Mouse (Mus musculus): Measurements from ENCODE around the gene Gm17304.

Gm17304 gene

DNA sequence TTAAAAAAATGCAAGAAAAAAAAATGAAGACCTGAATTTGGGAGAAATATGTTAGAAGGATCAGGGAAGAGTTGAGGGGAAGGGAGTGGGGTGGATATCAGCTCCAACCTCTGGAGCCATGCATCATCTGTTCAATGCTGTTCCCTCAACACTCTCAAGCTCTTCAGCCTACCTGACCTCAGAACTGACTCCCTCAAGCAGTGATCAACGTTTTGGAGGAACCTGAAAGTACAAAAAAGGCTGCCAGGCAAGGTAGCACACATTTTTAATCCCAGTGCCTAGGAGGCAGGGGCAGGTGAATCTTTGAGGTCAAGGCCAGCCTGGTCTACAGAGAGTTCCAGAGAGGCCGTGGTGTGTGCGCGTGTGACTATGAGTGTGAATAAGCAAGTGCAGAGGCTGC is at the start of gene Gm17304:
Gm17304 (plus strand) TSS at position 301 of the 400 bp plus-strand sequence.
- no peak for DNase-seq (ENCODE audit: low read depth, low spot score)

DNA sequence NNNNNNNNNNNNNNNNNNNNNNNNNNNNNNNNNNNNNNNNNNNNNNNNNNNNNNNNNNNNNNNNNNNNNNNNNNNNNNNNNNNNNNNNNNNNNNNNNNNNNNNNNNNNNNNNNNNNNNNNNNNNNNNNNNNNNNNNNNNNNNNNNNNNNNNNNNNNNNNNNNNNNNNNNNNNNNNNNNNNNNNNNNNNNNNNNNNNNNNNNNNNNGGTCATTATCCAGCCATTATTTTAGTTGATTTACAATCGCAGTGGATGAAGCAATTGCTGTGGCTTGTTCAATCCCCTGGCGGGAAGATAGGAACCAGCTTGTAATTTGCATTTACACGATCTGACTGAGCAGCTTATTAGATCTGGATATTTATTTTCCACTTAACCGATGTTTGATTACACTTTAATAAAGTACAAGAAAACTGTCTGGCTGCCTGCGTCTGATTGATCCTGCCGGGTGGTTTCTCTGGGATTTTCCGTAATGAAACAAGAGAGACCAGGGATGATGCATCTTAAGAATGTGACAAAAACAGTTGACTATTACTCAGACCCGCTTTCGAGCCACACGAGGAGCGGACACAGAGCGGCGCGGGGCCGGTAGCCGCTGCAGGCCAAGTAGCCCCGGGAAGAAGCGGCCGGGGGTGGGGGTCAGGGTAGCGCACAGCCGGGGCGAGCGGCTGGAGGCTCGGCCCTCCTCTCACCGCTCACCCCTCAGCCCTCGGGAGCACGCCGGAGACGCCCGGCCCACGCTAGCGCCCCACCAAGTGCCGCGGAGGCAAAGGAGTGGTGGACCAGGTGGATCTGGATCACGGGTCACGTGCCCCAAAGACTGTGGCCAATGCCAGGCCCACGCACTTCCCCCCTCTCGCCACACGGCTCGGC is 48.0 kb upstream of the Gm17304 start:
- DNase-seq (ENCODE audit: low read depth, low spot score): peak; percentile 30

DNA sequence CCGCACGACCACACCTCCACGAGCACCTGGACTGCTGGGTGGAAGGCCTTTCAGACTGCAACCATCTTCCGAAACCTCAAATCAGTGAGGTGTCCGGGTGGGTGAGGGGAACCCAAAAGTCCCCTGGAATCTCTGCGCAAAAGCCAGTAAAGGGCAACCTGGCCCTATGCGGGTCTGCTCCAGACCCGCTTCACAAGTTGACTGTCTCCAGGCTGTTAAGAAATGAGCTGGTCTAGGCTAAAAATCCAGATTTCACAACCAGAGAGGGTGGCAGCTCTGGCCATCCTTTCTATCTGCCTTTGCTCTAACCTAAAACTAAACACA is 47.4 kb upstream of the Gm17304 start:
- DNase-seq (ENCODE audit: low read depth, low spot score): no peak

DNA sequence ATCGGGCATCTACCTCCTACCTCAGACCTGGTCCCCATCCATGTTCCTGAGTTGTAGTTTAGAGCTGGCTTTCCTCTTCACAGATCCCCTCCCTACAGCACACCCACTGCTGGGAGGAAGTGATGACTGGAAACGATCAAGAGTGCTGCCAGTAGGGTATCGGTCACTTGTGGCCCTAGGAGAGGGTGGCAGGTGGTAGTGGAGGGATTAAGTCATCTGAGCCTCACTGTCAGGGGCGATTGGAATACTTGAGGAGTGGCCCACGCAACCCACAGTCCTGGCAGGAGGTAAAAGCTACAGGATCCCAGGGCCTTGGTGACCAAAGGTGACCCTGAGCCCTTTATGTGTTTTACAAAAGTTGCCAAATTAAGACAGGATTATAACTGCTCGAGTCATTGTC is 42.9 kb upstream of the Gm17304 start:
- no peak for DNase-seq (ENCODE audit: low read depth, low spot score)

DNA sequence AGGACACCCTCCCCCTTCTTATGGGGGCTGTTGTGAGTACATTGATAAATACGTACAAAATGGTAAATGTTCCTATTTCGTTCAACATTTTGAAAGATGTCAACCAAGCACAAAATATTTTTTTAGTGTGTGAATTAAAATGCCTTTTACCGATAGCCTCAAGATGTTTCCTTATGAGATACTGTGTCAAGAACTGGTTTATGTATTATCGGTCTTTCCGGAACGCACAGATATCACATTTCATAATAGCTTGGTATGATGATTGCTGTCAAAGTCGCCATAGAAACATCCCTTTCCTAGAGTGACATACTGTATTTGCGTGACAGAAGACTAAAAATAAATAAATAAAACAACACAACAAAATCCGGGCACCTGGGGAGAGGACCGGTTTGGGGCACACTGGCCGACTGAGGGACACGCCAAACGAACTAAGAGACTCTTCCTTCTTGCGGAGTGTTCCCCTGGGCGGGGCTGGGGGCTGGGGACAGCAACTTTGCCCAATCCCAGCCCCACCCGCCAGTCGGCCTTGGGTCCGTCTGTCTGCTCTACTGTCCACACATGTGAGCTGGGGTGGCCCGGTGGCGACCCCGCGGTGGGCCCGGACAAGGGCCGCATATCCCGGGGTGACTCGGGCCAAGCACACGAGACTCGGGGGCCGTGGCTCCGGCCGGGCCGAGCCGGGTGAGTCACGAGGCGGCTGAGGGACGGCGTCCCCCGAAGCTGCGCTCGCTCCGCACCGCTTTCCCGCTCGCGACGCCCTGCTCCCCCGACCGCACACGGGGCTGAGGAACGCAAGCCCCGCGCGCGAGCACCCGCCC is 34.9 kb upstream of the Gm17304 start:
- DNase-seq (ENCODE audit: low read depth, low spot score): peak; percentile 14

DNA sequence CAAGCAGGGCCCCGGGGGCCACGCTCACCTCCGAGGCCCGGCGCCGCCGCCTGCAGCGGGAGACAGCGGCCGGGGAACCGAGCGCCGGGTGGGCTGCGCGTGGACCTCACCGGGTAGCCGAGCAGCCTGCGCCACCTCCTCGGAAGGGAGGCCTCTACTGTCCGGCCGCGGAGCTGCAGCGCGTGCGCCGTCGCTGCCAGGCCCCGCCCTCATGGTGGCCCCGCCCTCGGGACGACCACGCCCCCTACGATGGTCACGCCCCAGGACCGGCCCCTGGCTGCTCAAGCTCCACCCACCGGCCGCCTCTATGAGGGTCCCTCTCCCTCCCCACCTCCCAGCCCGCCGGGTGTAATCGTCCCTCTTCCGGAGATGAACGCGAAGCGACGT is 34.3 kb upstream of the Gm17304 start:
- peak; percentile 84 for DNase-seq (ENCODE audit: low read depth, low spot score)

DNA sequence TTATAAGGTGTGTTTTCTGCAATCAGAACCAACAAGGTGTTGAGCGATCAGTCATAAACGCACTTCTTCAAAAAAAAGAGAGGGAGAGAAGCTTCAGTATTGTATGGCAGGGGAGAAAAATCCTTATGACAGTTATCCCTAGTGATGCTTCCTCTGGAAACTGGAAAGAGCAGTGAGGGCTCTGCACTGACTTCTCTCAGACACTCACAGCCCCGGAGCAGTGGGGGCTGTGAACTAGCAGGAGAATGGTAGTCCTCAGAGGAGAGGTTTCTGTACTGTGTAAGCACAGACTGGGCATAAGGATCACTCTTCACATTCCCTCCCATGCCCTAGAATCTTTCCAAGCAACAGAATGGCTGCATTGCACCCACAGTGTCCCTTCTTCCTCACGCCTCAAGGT is 33.8 kb upstream of the Gm17304 start:
- DNase-seq (ENCODE audit: low read depth, low spot score): no peak

DNA sequence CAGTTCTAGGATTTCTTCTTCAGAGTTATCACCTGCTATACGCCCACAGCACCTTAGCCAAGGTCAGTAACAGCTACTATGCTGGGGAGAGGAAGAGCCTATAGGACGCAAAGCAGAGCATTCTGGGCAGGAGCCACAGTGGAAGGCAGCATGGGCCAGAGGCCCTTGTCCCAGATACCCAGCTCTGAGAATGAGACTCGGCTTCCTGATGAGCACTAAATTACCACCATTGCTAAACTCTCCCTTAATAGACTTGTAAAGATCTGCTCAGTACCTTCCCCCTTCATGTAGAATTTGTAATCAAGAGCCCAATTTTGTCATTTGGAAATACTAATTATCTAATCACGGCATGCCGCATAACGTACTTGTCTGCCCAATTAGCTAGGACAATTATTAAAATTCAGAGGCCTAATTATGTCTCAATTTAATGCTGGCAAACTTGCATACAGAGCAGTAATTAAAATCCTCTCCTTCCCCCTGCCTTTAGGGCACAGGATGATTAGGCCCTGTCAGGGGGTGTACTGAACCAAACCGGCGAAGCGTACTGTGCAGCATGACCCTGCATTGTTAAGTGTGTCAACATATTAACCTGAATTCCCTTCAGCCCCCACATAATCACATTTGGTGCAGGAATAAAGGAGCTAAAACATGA is 31.5 kb upstream of the Gm17304 start:
- no peak for DNase-seq (ENCODE audit: low read depth, low spot score)

DNA sequence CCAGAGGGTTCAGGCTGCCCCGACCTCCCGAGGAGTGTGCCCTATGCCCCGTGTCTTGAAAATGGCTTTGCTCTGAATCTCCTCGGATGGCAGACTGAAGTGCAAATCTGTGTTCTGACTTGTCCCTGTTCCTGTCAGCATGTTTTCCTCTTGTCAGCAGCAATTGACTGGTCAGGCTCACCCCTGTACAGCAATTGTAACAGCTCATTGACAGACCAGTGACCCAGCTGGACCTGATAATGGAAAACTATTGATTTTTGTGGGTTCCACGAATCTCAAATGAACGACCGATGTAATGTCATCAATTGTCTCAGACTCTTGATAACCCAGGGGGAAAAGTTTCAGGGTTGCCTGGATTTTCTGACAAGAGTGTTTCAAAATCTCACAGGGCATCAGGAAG is 28.0 kb upstream of the Gm17304 start:
- DNase-seq (ENCODE audit: low read depth, low spot score): no peak

DNA sequence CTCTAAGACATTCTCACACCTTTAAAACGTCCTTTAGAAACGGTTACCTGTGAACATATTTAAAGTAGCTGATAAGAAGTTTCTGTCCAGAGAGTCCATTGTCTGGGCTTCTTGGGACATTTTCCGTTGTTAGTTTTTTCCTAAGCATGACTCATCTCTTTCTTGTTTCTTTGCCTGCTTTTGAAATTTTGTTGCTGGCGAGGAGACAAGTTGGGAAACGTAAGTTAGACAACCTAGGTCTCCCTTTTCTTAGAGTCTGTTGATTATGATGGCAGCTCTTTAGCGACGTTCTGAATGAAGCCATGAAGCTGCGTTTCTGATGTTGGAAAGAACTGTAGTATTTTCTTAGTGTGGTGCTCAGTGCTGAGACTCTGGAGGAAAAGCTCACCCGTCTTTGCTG is 19.9 kb upstream of the Gm17304 start:
- no peak for DNase-seq (ENCODE audit: low read depth, low spot score)

DNA sequence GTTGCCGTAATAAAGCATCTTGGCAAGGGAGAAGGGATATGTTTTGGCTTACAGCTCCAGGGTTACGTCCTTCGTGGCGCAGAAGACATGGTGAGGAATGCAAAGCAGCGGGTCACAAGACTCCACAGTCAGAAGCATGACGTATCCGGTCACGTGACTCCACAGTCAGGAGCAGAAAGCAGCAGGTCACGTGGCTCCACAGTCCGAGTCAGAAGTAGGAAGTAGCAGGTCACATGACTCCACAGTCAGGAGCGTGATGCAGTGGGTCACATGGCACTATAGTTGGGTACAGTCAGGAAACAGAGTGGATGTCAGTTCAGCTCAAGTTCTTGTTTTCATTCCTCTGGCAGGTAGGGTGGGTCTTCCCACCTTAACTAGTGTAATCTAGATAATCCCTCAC is 19.2 kb upstream of the Gm17304 start:
- DNase-seq (ENCODE audit: low read depth, low spot score): peak; percentile 62

DNA sequence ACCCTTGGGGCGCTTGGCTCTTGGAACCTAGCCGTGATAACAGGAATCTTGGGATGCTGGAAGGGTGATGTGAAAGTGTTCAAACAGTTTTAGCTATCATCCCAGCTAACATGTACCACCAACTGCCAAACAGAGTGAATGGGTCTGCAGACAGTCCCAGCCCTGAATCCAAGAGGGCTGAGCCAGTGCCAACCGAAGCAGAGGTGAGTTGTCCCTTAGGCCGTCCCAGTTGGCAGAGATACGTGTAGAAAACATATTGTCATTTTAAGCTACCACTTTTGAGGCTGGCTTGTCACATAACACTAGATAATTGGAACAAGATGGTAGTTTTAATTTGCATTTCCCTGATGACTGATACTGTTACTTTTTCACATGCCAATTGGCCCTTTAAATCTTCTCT is 18.2 kb upstream of the Gm17304 start:
- no peak for DNase-seq (ENCODE audit: low read depth, low spot score)

DNA sequence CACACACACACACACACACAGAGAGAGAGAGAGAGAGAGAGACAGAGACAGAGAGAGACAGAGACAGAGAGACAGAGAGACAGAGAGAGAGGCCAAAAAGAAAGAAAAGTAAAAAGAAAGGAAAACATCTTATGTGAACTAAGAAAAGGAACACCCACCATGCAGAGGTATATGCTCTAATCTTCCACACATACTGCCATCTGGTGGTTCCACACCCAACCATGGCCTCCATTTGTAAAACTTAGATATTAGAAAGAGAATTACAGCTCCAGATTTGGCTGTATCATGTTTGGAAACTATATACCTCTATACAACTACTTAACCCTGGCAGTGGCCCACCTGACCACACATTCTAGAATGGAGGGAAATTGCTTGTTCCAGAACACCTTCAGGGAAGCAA is 14.5 kb upstream of the Gm17304 start:
- no peak for DNase-seq (ENCODE audit: low read depth, low spot score)

DNA sequence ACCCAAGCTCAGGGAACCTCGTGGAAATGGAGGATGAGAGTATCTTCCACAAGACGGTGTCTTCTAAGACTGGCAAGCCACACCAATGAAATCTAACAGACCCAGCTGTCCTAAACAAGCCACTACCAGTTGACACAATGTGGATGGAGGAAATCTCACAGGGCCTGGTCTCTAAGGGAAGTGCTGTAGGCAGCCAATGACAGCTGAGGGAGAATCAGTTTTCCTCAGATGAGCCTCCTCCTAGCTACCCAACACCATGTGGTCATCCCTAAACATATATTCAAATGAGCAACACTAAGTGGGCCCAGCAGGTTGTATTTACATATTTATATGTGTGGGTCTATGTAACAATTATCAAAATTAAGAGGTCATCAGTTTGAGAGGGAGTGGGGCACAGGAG is 11.4 kb upstream of the Gm17304 start:
- DNase-seq (ENCODE audit: low read depth, low spot score): no peak

DNA sequence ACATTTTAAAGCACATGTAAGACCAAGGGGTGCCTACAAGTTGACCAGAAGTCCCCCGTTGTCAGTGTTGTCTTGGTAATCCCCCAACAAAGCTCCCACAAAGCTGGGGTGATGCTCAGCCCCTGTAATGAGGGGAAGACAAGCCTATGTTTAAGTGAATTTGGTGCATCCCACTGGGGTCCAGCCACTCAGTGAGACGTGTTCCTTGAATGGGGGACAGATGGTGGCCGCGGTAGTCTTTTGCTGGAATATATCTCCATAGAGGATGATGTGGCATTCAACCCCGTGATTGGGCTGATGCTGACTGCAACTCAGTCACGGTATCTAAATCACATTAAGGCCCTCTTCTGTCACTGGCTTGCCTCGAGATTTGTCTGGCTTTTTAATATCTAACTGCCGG is 9.4 kb upstream of the Gm17304 start:
- DNase-seq (ENCODE audit: low read depth, low spot score): no peak

DNA sequence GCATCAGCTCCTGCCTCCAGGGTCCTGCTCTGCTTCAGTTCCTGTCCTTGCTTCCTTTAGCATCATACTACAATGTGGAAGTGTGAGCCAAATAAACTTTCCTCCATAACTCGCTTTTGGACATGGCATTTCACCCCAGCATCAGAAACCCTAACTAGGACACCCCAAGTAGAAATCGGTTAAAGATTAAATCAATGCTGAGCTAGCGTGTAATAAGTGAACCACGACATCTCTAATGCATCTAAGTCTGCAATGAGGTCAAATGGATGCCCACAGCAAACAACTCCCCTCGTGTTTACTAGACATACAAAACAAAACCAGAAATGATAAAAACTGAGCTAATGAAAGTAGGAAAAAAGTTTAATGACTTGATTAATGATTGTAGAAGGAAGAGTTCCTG is 4.5 kb upstream of the Gm17304 start:
- DNase-seq (ENCODE audit: low read depth, low spot score): no peak

DNA sequence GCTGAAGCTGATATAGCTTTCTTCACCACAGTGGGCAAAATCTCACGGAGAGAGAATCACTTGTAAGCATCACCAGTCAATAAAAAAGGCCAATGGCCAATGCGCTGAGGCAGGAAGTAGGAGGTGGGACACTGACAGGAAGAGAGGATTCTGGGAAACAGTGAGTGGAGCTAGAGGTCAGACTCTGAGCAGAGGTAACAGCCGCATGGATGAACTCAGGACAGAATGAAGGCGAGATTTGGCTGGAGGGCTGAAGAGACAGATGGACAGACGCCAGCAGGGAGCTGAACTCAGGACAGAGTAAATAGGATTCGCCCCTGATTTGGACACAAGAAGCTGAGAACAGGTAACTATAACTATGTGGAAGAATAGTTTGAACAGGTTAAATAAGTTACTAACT is 3.8 kb upstream of the Gm17304 start:
- no peak for DNase-seq (ENCODE audit: low read depth, low spot score)

DNA sequence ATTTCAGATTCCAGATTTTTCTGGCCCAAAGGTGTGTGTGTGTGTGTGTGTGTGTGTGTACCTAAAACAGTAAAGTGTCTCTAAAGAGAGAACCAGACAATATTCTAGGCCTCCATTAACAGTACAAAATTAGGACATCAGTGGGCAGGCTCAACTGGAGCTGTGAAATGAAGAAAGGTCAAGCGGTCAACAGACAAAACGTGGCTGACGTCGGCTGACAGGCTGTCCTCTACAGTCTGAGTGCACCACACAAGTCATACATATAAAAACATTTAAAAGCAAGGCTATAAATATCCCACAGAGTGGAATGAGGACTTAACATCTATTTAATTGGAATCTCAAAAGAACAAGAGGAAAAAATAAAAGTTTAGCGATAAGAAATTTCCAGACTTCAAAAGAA is 1.8 kb upstream of the Gm17304 start:
- no peak for DNase-seq (ENCODE audit: low read depth, low spot score)

DNA sequence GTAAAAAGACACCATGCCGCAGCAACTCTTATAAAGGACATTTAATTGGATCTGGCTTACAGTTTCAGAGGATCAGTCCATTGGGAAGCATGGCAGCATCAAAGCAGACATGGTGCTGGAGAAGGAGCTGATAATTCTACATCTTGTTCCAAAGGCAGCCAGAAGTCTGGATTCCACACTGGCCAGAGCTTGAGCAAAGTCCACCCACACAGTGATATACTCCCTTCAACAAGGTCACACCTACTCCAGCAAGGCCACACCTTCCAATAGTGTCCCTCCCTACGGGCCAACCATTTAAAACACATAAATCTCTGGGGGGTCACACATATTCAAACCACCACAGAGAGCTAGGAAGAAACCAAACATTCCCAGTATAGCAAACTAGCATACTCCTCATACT is 3.3 kb downstream of the Gm17304 start:
- no peak for DNase-seq (ENCODE audit: low read depth, low spot score)

DNA sequence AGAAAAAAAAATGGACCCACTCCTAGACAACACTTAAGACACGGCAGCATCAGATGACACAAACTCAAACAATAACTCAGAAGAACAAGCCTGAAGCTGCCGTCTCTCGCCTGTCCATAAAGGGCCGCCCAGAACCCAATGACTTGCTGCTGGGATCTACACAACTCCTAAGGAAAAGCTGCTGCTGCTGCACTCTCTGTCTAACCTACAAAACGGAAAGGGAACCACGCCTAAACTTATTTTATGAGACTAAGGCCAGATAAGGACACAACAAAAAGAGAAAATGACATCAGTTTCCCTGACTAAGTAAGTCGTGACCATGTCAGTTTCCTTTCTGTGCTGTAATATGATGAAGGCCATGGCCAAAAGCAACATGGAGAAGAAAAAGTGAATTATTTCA is 5.7 kb downstream of the Gm17304 start:
- DNase-seq (ENCODE audit: low read depth, low spot score): no peak

DNA sequence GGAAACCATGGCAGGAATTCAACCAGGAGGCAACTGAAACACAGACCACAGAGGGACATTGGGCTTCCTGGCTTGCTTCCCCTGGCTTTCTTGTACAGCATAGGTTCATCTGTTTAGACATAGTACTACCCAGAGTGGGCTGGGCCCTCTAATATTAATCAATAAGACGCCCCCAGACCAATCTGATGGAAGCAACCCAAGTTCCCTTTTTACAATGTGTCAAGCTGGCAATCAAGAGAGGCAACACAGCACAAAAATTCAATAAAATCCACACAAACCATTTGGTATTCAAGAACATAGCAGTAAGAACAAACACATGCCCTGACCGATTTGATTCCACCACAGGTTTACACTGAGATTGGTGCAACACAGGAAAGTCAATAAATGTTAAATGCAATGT is 6.1 kb downstream of the Gm17304 start:
- no peak for DNase-seq (ENCODE audit: low read depth, low spot score)

DNA sequence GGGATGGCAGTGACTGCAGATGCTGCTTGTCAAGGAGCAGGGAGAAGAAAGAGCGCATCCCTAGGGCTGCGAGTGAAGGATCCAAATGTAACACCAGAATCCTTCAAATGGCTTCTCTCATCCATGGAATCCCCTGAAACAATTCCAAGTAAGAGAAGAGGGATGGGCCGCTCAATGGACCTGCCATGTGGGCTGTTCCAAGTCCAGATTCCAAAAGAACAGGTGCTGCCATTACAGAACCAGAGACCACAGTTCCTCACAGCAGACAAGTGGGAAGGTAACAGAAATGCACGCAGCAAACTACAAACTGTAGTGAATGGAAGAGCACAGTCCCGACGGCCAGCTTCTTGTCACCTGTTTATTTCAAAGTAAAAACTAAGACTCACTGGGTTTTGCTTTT is 11.5 kb downstream of the Gm17304 start:
- DNase-seq (ENCODE audit: low read depth, low spot score): no peak

DNA sequence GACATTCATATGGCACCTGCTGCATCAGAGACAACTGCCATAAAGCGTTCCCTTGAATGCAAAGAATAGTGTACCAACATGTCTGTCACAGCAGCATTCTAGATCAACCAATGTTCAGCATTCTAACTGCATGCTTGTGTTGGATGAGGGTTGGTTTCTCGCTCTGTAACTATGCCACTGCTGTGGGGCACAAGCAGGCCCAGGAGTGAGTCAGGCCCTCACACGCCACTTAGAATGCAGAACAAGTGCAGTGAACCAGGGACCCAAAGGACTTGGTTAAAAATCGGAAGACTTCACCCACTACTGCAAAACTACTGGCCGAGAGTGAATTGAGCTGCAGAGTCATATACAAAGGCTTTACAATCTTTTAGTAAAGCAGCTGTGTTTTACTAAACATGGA is 13.3 kb downstream of the Gm17304 start:
- no peak for DNase-seq (ENCODE audit: low read depth, low spot score)
